Mouse (Mus musculus) MEL (cell line): ENCODE results near the gene Osbp2. TPM values are rescaled to one million over a fixed set of nuclear protein-coding genes. Genes with fewer than 3 reads are reported as not detected.

Source experiments
- DNase-seq: peaks from one replicate; pipeline ENCODE4 v3.0.0; 2011; ENCODE audit warnings: low read depth, low spot score
- H3K27ac ChIP-seq: 2 replicates; pipeline ENCODE4 v1.5.1; 2012; ENCODE audit warnings: low read depth, mild to moderate bottlenecking, control low read depth, low read length, moderate library complexity; ENCODE audit not compliant: control insufficient read depth
- H3K27me3 ChIP-seq, 2 experiments: fragments of 150-350 bp in 1 of 2; sonication (generic) in 1 of 2; 2 replicates each; pipeline ENCODE4 v1.6.1; 2012; ENCODE audit warnings: low read length in 2 of 2, mild to moderate bottlenecking in 2 of 2, improper control_type of control experiment in 1 of 2, moderate library complexity in 1 of 2; ENCODE audit not compliant: insufficient read depth in 2 of 2, control insufficient read depth in 1 of 2
- H3K36me3 ChIP-seq, 2 experiments: 2 replicates each; pipeline ENCODE4 v1.6.1; 2012 to 2014; ENCODE audit warnings: low read length in 2 of 2, improper control_type of control experiment in 1 of 2, inconsistent platforms in 1 of 2, mild to moderate bottlenecking in 1 of 2; ENCODE audit not compliant: insufficient read depth in 2 of 2, control insufficient read depth in 1 of 2
- H3K4me1 ChIP-seq, 2 experiments: fragments of 150-350 bp in 1 of 2; sonication (generic) in 1 of 2; 2 replicates each; pipeline ENCODE4 v1.6.1; 2012; ENCODE audit warnings: low read length in 2 of 2, improper control_type of control experiment in 1 of 2, mild to moderate bottlenecking in 1 of 2; ENCODE audit not compliant: insufficient read depth in 2 of 2, control insufficient read depth in 1 of 2
- H3K4me3 ChIP-seq, 2 experiments: fragments of 150-350 bp in 1 of 2; sonication (generic) in 1 of 2; 2 replicates each; pipeline ENCODE4 v1.5.1; 2012; ENCODE audit warnings: low read depth in 2 of 2, low read length in 2 of 2, mild to moderate bottlenecking in 2 of 2, moderate library complexity in 2 of 2, control low read depth in 1 of 2, improper control_type of control experiment in 1 of 2; ENCODE audit not compliant: control insufficient read depth in 1 of 2, insufficient read depth in 1 of 2
- H3K79me2 ChIP-seq: 2 replicates; pipeline ENCODE4 v1.6.1; 2012; ENCODE audit warnings: mild to moderate bottlenecking, low read length, moderate library complexity; ENCODE audit not compliant: control insufficient read depth, poor library complexity, insufficient read depth
- H3K9ac ChIP-seq: 2 replicates; pipeline ENCODE4 v1.6.1; 2012; ENCODE audit warnings: low read depth, mild to moderate bottlenecking, control low read depth, low read length, moderate library complexity; ENCODE audit not compliant: control insufficient read depth, poor library complexity, severe bottlenecking
- H3K9me3 ChIP-seq: fragments of 150-350 bp; sonication (generic); replicated peaks from 2 replicates; pipeline ENCODE4 v1.6.1; 2012; ENCODE audit warnings: mild to moderate bottlenecking, low read length, improper control_type of control experiment, moderate library complexity; ENCODE audit not compliant: insufficient read depth
- BHLHE40 ChIP-seq: IDR thresholded peaks from 2 replicates; pipeline ENCODE4 v1.6.1; 2012; ENCODE audit warnings: low read depth, mild to moderate bottlenecking, inconsistent platforms, low read length, improper control_type of control experiment, borderline replicate concordance
- CHD1 ChIP-seq: IDR thresholded peaks from 2 replicates; pipeline ENCODE4 v1.6.1; 2012; ENCODE audit warnings: low read depth, mild to moderate bottlenecking, inconsistent platforms, low read length, improper control_type of control experiment
- CHD2 ChIP-seq: IDR thresholded peaks from 2 replicates; pipeline ENCODE4 v1.6.1; 2011; ENCODE audit warnings: low read length, improper control_type of control experiment
- E2F4 ChIP-seq: IDR thresholded peaks from 2 replicates; pipeline ENCODE4 v1.6.1; 2011; ENCODE audit warnings: low read depth, low read length, improper control_type of control experiment, borderline replicate concordance
- ELF1 ChIP-seq: IDR thresholded peaks from 2 replicates; pipeline ENCODE4 v1.6.1; 2014; ENCODE audit warnings: low read depth, mild to moderate bottlenecking, inconsistent platforms, low read length, improper control_type of control experiment, moderate library complexity
- EP300 ChIP-seq, 2 experiments: IDR thresholded peaks; 2 replicates each; pipeline ENCODE4 v1.6.1; 2011; ENCODE audit warnings: improper control_type of control experiment in 2 of 2, low read length in 2 of 2, low read depth in 1 of 2, mild to moderate bottlenecking in 1 of 2
- ETS1 ChIP-seq: IDR thresholded peaks from 2 replicates; pipeline ENCODE4 v1.6.1; 2012; ENCODE audit warnings: low read depth, mild to moderate bottlenecking, inconsistent platforms, low read length, improper control_type of control experiment, moderate library complexity
- GABPA ChIP-seq: IDR thresholded peaks from 2 replicates; pipeline ENCODE4 v1.6.1; 2012; ENCODE audit warnings: low read depth, mild to moderate bottlenecking, inconsistent platforms, low read length, improper control_type of control experiment, moderate library complexity
- GATA1 ChIP-seq: IDR thresholded peaks from 2 replicates; pipeline ENCODE4 v1.6.1; 2011; ENCODE audit warnings: low read depth, low read length, improper control_type of control experiment
- MAFK ChIP-seq: IDR thresholded peaks from 2 replicates; pipeline ENCODE4 v1.6.1; 2011; ENCODE audit warnings: low read depth, mild to moderate bottlenecking, low read length, improper control_type of control experiment, borderline replicate concordance
- MAX ChIP-seq: IDR thresholded peaks from 2 replicates; pipeline ENCODE4 v1.6.1; 2011; ENCODE audit warnings: low read length, improper control_type of control experiment
- MEF2A ChIP-seq: IDR thresholded peaks from 2 replicates; pipeline ENCODE4 v1.6.1; 2014; ENCODE audit warnings: low read depth, mild to moderate bottlenecking, inconsistent platforms, low read length, improper control_type of control experiment; ENCODE audit not compliant: poor library complexity, insufficient replicate concordance, severe bottlenecking; ENCODE audit errors: extremely low read depth
- MXI1 ChIP-seq: IDR thresholded peaks from 2 replicates; pipeline ENCODE4 v1.6.1; 2011; ENCODE audit warnings: mild to moderate bottlenecking, low read depth, low read length, improper control_type of control experiment
- MYB ChIP-seq: IDR thresholded peaks from 2 replicates; pipeline ENCODE4 v1.6.1; 2011; ENCODE audit warnings: mild to moderate bottlenecking, low read depth, low read length, improper control_type of control experiment
- NRF1 ChIP-seq: IDR thresholded peaks from 2 replicates; pipeline ENCODE4 v1.6.1; 2014; ENCODE audit warnings: low read depth, mild to moderate bottlenecking, inconsistent platforms, low read length, improper control_type of control experiment, moderate library complexity; ENCODE audit not compliant: poor library complexity, insufficient read depth, severe bottlenecking
- POLR2A ChIP-seq, 2 experiments: IDR thresholded peaks; 2 replicates each; pipeline ENCODE4 v1.6.1; 2011 to 2012; ENCODE audit warnings: low read length in 2 of 2, mild to moderate bottlenecking in 2 of 2, control low read depth in 1 of 2, improper control_type of control experiment in 1 of 2, low read depth in 1 of 2, moderate library complexity in 1 of 2; ENCODE audit not compliant: control insufficient read depth in 1 of 2, insufficient read depth in 1 of 2, poor library complexity in 1 of 2
- POLR2AphosphoS2 ChIP-seq: IDR thresholded peaks from 2 replicates; pipeline ENCODE4 v1.6.1; 2011; ENCODE audit warnings: low read length, improper control_type of control experiment
- POLR2AphosphoS5 ChIP-seq: IDR thresholded peaks from 2 replicates; pipeline ENCODE4 v1.6.1; 2012; ENCODE audit warnings: low read depth, borderline replicate concordance, mild to moderate bottlenecking, inconsistent platforms, low read length, moderate library complexity, mixed read lengths
- RCOR1 ChIP-seq: IDR thresholded peaks from 2 replicates; pipeline ENCODE4 v1.6.1; 2012; ENCODE audit warnings: low read depth, mild to moderate bottlenecking, inconsistent platforms, low read length, improper control_type of control experiment
- SIN3A ChIP-seq: IDR thresholded peaks from 2 replicates; pipeline ENCODE4 v1.6.1; 2012; ENCODE audit warnings: low read length, improper control_type of control experiment, inconsistent platforms
- SMC3 ChIP-seq: IDR thresholded peaks from 2 replicates; pipeline ENCODE4 v1.6.1; 2011; ENCODE audit warnings: low read depth, low read length, improper control_type of control experiment
- TBP ChIP-seq: IDR thresholded peaks from 2 replicates; pipeline ENCODE4 v1.8.0; 2011; ENCODE audit warnings: low read depth, low read length, improper control_type of control experiment
- TCF12 ChIP-seq: IDR thresholded peaks from 2 replicates; pipeline ENCODE4 v1.6.1; 2014; ENCODE audit warnings: low read depth, mild to moderate bottlenecking, inconsistent platforms, low read length, improper control_type of control experiment, moderate library complexity
- USF2 ChIP-seq, 2 experiments: IDR thresholded peaks; 2 replicates each; pipeline ENCODE4 v1.6.1; 2011 to 2012; ENCODE audit warnings: improper control_type of control experiment in 2 of 2, low read length in 2 of 2, borderline replicate concordance in 1 of 2, inconsistent platforms in 1 of 2, low read depth in 1 of 2, mild to moderate bottlenecking in 1 of 2; ENCODE audit not compliant: insufficient read depth in 1 of 2
- ZKSCAN1 ChIP-seq: IDR thresholded peaks from 2 replicates; pipeline ENCODE4 v1.6.1; 2012; ENCODE audit warnings: low read depth, mild to moderate bottlenecking, inconsistent platforms, low read length, improper control_type of control experiment, moderate library complexity
- polyA plus RNA-seq, 2 experiments: library from polyadenylated mRNA; stranded (reverse) in 1 of 2; unstranded in 1 of 2; fragments of >175 nt in 1 of 2; fragments of >200 nt in 1 of 2; gene quantifications; 2 replicates each; pipeline versions ENCODE4 v1.2.1 to v1.2.4; 2012; ENCODE audit warnings: low replicate concordance in 2 of 2, low read depth in 1 of 2; ENCODE audit not compliant: insufficient read length in 2 of 2, insufficient read depth in 1 of 2, missing spikeins in 1 of 2
- total RNA-seq: library from RNA; depleted of rRNA; stranded (reverse); fragments of 300-350 nt; gene quantifications from 2 replicates; pipeline ENCODE4 v1.2.3, GENCODE M21; 2012

Gene Osbp2
- total and polyA plus RNA-seq, 3 experiments: 0.04 TPM; not detected in 2

DNA sequence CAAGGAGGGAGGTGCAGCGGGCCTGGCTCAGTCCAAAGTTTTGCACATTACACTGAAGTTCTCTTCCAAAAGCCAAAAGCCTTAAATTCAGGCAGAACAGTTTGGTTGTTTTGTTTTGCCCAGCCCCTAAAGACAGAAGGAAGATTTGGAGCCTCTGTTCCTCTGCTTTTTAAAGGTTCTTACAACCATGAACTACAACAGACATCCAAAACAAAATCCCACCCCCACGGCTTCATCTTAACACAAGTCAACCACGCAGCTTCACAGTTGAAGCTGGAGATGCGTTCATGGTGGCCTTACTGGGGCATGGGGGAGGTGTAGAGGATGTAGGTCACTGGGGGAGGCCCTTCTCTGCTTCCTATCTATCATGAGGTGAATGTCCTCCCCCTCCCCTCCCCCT lies 11.8 kb downstream of the Osbp2 start:
- H3K27ac ChIP-seq: no peak overlapping the region
- no peaks in the 10 kb centered on the region for H3K36me3 ChIP-seq
- peaks cover 7 to 11% of the 10 kb centered on the region in 2 experiments for H3K27me3 ChIP-seq
- TF ChIP-seq TCF12 (no peak), TBP (no peak), GATA1 (no peak), RCOR1 (no peak), MYB (no peak), SIN3A (no peak), ETS1 (no peak), GABPA (no peak), NRF1 (no peak), POLR2AphosphoS2 (no peak), MXI1 (no peak), BHLHE40 (no peak), MAX (no peak), USF2 (IDR thresholded peaks at IDR 0.05; ENCODE audit: borderline replicate concordance in 1 of 2, insufficient read depth in 1 of 2, low read depth in 1 of 2, low read length in 2 of 2) (no peak), MEF2A (no peak), CHD1 (no peak), SMC3 (no peak)
- no peak overlapping the region for H3K4me3 ChIP-seq
- no peak for DNase-seq
- no peak overlapping the region for H3K9ac ChIP-seq
- H3K4me1 ChIP-seq: no peaks in the 10 kb centered on the region
- H3K79me2 ChIP-seq: no peaks in the 10 kb centered on the region
- no peaks in the 10 kb centered on the region for H3K9me3 ChIP-seq

DNA sequence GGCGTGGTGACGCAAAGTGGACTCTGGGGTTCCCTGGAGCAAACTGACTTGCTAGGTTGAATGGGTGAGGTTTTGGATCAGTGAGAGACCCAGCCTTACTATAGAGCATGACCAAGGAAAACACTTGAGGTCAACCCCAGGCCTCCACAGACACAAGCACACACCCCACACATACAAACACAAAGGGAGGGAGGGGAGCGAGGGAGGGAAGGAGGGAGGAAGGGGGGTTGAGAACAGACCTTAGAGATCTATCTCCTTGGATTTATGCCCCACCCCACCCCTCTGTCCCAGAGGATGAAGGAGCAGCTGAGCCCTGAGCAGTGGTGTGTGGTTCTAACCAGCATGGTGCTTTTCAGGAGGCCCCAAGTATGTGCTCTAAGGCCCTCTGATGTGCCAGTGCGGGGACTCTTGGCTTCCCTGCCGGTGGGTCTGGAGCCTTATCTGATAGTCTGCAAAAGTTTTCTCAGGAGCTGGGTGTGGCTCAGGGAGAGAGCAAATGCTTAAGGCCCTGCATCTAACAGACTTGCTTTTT lies 12.9 kb downstream of the Osbp2 start:
- no peaks in the 10 kb centered on the region for H3K9me3 ChIP-seq
- H3K27ac ChIP-seq: no peak overlapping the region
- no peak overlapping the region for H3K4me3 ChIP-seq
- no peaks in the 10 kb centered on the region for H3K79me2 ChIP-seq
- H3K36me3 ChIP-seq: no peaks in the 10 kb centered on the region
- peaks cover 5 to 6% of the 10 kb centered on the region in 2 experiments for H3K27me3 ChIP-seq
- H3K4me1 ChIP-seq: no peaks in the 10 kb centered on the region
- TF ChIP-seq CHD2 (no peak), ZKSCAN1 (no peak), E2F4 (no peak), EP300 (IDR thresholded peaks at IDR 0.05; ENCODE audit: low read depth in 1 of 2, low read length in 2 of 2) (no peak), POLR2A (IDR thresholded peaks at IDR 0.05; ENCODE audit: control insufficient read depth in 1 of 2, insufficient read depth in 1 of 2, low read depth in 1 of 2, low read length in 2 of 2, poor library complexity in 1 of 2) (no peak), SMC3 (no peak), ELF1 (no peak), MAFK (no peak), POLR2AphosphoS5 (no peak), TCF12 (no peak), GATA1 (no peak), USF2 (IDR thresholded peaks at IDR 0.05; ENCODE audit: borderline replicate concordance in 1 of 2, insufficient read depth in 1 of 2, low read depth in 1 of 2, low read length in 2 of 2) (no peak)
- TF ChIP-seq, all 39 proteins: peak for 0
- no peak overlapping the region for H3K9ac ChIP-seq
- DNase-seq: no peak
